Mouse (Mus musculus): Measurements from ENCODE around the gene Clcn3. TPM values are rescaled to one million over a fixed set of nuclear protein-coding genes. Genes with fewer than 3 reads are reported as not detected.

The Clcn3 gene
- total and polyA plus RNA-seq, 3 experiments = 21.9 to 37.3 (median 29.2) TPM

DNA sequence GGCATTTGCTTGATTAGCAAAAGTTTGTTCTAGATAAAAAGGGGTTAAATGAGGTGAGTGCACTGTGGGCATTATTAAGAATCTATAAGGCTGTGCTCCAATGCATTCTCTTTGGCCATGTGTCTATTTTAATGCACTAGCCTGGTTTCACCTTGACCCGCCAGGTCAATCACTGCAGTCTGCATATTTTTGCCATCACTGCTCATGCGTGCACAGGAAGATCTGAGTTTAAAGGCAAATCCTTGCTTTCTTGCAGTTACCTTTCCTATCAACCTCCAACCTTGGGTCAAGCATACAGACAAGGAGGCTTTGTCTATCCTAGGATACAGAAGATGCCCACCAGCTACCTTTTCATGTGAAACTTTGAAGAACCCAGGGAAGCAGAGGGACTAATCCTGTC is 113.3 kb downstream of the Clcn3 start:
- H3K9ac ChIP-seq (ENCODE audit: insufficient read depth, low read depth) = no peak overlapping the region
- no peak overlapping the region for H3K4me3 ChIP-seq (replicated peaks in 1 of 3; ENCODE audit: low read depth in 2 of 3, low read length in 2 of 3, poor library complexity in 1 of 3)
- peak overlapping the region; percentile 75 for H3K27ac ChIP-seq (ENCODE audit: insufficient read depth, low read depth)
- dilution Hi-C loops (cut with MboI; ENCODE audit: extremely low pct_ligation_motif_present, extremely low pct_unique_long_range_greater_than_20kb, low sequenced_read_pairs) = no loop called here
- H3K79me2 ChIP-seq (replicated peaks; ENCODE audit: control insufficient read depth, extremely low read depth, insufficient read depth, poor library complexity, severe bottlenecking) = no peaks in the 10 kb centered on the region
- H3K9me3 ChIP-seq (replicated peaks; ENCODE audit: low read length) = no peaks in the 10 kb centered on the region
- TF ChIP-seq CHD2 (IDR thresholded peaks at IDR 0.05; ENCODE audit: low read length) (no peak), NRF1 (IDR thresholded peaks at IDR 0.05; ENCODE audit: low read depth, low read length) (peak; percentile 58), PAX5 (IDR thresholded peaks at IDR 0.05; ENCODE audit: low read length) (no peak)
- H3K27me3 ChIP-seq (replicated peaks) = no peaks in the 10 kb centered on the region
- no peak for DNase-seq (ENCODE audit: extremely low read depth)
- in situ Hi-C loops (cut with MboI; ENCODE audit: low pct_ligation_motif_present, low pct_unique_long_range_greater_than_20kb, low sequenced_read_pairs) = loop anchor here (10.0 kb wide), 1 partner anchor 255 kb away; no protein-coding TSS in a partner anchor
- no peaks in the 10 kb centered on the region for H3K36me3 ChIP-seq (replicated peaks in 1 of 2; ENCODE audit: control insufficient read depth in 1 of 2, insufficient read depth in 1 of 2, low read length in 1 of 2)
- peak overlapping the region; percentile 54 for H3K4me2 ChIP-seq (ENCODE audit: insufficient read depth, low read depth, poor library complexity, severe bottlenecking)
- H3K4me1 ChIP-seq (ENCODE audit: control insufficient read depth in 1 of 2, insufficient read depth in 2 of 2) = peaks cover 35 to 70% of the 10 kb centered on the region in 2 experiments

GRCm38 (mm10) chr8:60868236-60868965 is 114.7 kb downstream of the Clcn3 start:
- Histone ChIP-seq H3K4me3 (replicated peaks in 1 of 3; ENCODE audit: low read depth in 2 of 3, low read length in 2 of 3, poor library complexity in 1 of 3) (peak overlapping the region in 1 of 3 experiments; percentile 27), H3K9me3 (replicated peaks; ENCODE audit: low read length) (no peaks in the 10 kb centered on the region), H3K79me2 (replicated peaks; ENCODE audit: control insufficient read depth, extremely low read depth, insufficient read depth, poor library complexity, severe bottlenecking) (no peaks in the 10 kb centered on the region), H3K36me3 (replicated peaks in 1 of 2; ENCODE audit: control insufficient read depth in 1 of 2, insufficient read depth in 1 of 2, low read length in 1 of 2) (no peaks in the 10 kb centered on the region), H3K4me2 (ENCODE audit: insufficient read depth, low read depth, poor library complexity, severe bottlenecking) (peak overlapping the region; percentile 51), H3K27me3 (replicated peaks) (no peaks in the 10 kb centered on the region), H3K4me1 (ENCODE audit: control insufficient read depth in 1 of 2, insufficient read depth in 2 of 2) (peaks cover 31 to 70% of the 10 kb centered on the region in 2 experiments), H3K27ac (ENCODE audit: insufficient read depth, low read depth) (peak overlapping the region; percentile 21; the same call in 1 of the 2 replicates), H3K9ac (ENCODE audit: insufficient read depth, low read depth) (peak overlapping the region; percentile 27; the same call in 1 of the 2 replicates)
- DNase-seq (ENCODE audit: extremely low read depth) = no peak
- in situ Hi-C loops (cut with MboI; ENCODE audit: low pct_ligation_motif_present, low pct_unique_long_range_greater_than_20kb, low sequenced_read_pairs) = loop anchor here (10.0 kb wide), 1 partner anchor 254 kb away; no protein-coding TSS in a partner anchor
- dilution Hi-C loops (cut with MboI; ENCODE audit: extremely low pct_ligation_motif_present, extremely low pct_unique_long_range_greater_than_20kb, low sequenced_read_pairs) = no loop called here
- 0 out of 2 replicates have a peak, but pooled peaks have one; percentile 29 for TF ChIP-seq TBP (conservative IDR thresholded peaks at IDR 0.05; ENCODE audit: low read depth, low read length)
- TF ChIP-seq SMC3 (IDR thresholded peaks at IDR 0.05; ENCODE audit: low read depth, low read length) = no peak
- TF ChIP-seq MXI1 (IDR thresholded peaks at IDR 0.05; ENCODE audit: low read depth, low read length) = 0 out of 2 replicates have a peak, but pooled peaks have one; percentile 37
- TF ChIP-seq USF2 (conservative IDR thresholded peaks at IDR 0.05; ENCODE audit: low read depth, low read length) = no peak
- TF ChIP-seq RCOR1 (conservative IDR thresholded peaks at IDR 0.05; ENCODE audit: low read depth, low read length) = 0 out of 2 replicates have a peak, but pooled peaks have one; percentile 19
- TF ChIP-seq TCF12 (IDR thresholded peaks at IDR 0.05; ENCODE audit: low read depth, low read length) = peak; percentile 16; the same call in 1 of the 2 replicates
- TF ChIP-seq IRF4 (IDR thresholded peaks at IDR 0.05; ENCODE audit: low read depth, low read length) = no peak; the same call in 1 of the 2 replicates
- 0 out of 2 replicates have a peak, but pooled peaks have one; percentile 21 for TF ChIP-seq NRF1 (IDR thresholded peaks at IDR 0.05; ENCODE audit: low read depth, low read length)
- no peak for TF ChIP-seq KAT2A (IDR thresholded peaks at IDR 0.05; ENCODE audit: insufficient replicate concordance, low read length)
- peak; percentile 49 for TF ChIP-seq POLR2A (IDR thresholded peaks at IDR 0.05; ENCODE audit: low read depth, low read length)

Data from CH12.LX (cell line).